Mouse (Mus musculus) C2C12 (cell line): ENCODE results near the gene Ppif. TPM values are rescaled to one million over a fixed set of nuclear protein-coding genes. Genes with fewer than 3 reads are reported as not detected.
A peak's percentile ranks its signal among the peaks of the same experiment; 100 is the strongest.

ENCODE experiments used
- H3K27me3 ChIP-seq: one replicate; pipeline ENCODE4 v1.6.1; 2011; ENCODE audit not compliant: control insufficient read depth, insufficient read depth, insufficient read length
- H3K36me3 ChIP-seq: one replicate; pipeline ENCODE4 v1.6.1; 2011; ENCODE audit not compliant: control insufficient read depth, insufficient read depth
- H3K4me3 ChIP-seq: one replicate; pipeline ENCODE4 v1.5.1; 2011; ENCODE audit warnings: mild to moderate bottlenecking, control low read depth; ENCODE audit not compliant: poor library complexity, insufficient read depth, severe bottlenecking
- H3K79me2 ChIP-seq: one replicate; pipeline ENCODE4 v1.6.1; 2011; ENCODE audit not compliant: control insufficient read depth, insufficient read depth
- H3K79me3 ChIP-seq: one replicate; pipeline ENCODE4 v1.6.1; 2011; ENCODE audit warnings: low read depth, control low read depth
- H3ac ChIP-seq: one replicate; pipeline ENCODE3; 2011; ENCODE audit warnings: low read depth; ENCODE audit not compliant: control insufficient read depth, insufficient read length
- CEBPB ChIP-seq: IDR thresholded peaks from one replicate; pipeline ENCODE4 v1.6.1; 2011; ENCODE audit warnings: low read depth, mild to moderate bottlenecking, control low read depth, moderate library complexity
- CTCF ChIP-seq: IDR thresholded peaks from one replicate; pipeline ENCODE4 v1.5.1; 2011; ENCODE audit not compliant: control insufficient read depth, insufficient read depth, insufficient read length
- FOSL1 ChIP-seq: IDR thresholded peaks from one replicate; pipeline ENCODE4 v1.8.0; 2011; ENCODE audit warnings: mild to moderate bottlenecking, low read length; ENCODE audit not compliant: poor library complexity, insufficient read depth, severe bottlenecking
- MAX ChIP-seq: IDR thresholded peaks from one replicate; pipeline ENCODE4 v1.6.1; 2011; ENCODE audit warnings: mild to moderate bottlenecking, control low read depth
- MYOD1 ChIP-seq: IDR thresholded peaks from one replicate; pipeline ENCODE4 v1.6.1; 2011; ENCODE audit warnings: low read depth; ENCODE audit not compliant: control insufficient read depth, insufficient read length
- MYOG ChIP-seq: IDR thresholded peaks from one replicate; pipeline ENCODE4 v1.6.1; 2011; ENCODE audit not compliant: control insufficient read depth, insufficient read length; ENCODE audit errors: extremely low read depth
- USF1 ChIP-seq: IDR thresholded peaks from one replicate; pipeline ENCODE4 v1.6.1; 2011; ENCODE audit warnings: low read depth, mild to moderate bottlenecking, control low read depth, moderate library complexity
- long read RNA-seq, 2 experiments: library from polyadenylated mRNA; unstranded; transcript quantifications; one replicate each; pipeline ENCODE4 v2.0.0; 2019 to 2020
- polyA plus RNA-seq: library from polyadenylated mRNA; unstranded; fragments of >200 nt; fragmentation: generic; extraction: Trizol; gene quantifications from one replicate; pipeline ENCODE4 v1.2.1, GENCODE M21; 2012; ENCODE audit warnings: missing spikeins

The Ppif gene
- 21.4 TPM for polyA plus RNA-seq
- long read RNA-seq, experiment 1, transcript Ppif-201 (6 exons, 1,549 nt) = major isoform, 7 of 9 reads
- long read RNA-seq, experiment 1, partial matches to known transcripts = 1 of 9 reads
- long read RNA-seq, experiment 1, other reads (novel, unspliced or antisense) = 1 of 9 reads
- long read RNA-seq, experiment 2, transcript Ppif-201 (6 exons, 1,549 nt) = major isoform, 67 of 85 reads
- long read RNA-seq, experiment 2, partial matches to known transcripts = 4 of 85 reads
- long read RNA-seq, experiment 2, other reads (novel, unspliced or antisense) = 13 of 85 reads

- Histone ChIP-seq H3K79me2 (peaks cover 29% of the 10 kb centered on the region), H3ac (peak within 1 kb of the TSS; percentile 77), H3K4me3 (peak within 1 kb of the TSS; percentile 90), H3K79me3 (peaks cover 16% of the 10 kb centered on the region), H3K36me3 (peaks cover 26% of the 10 kb centered on the region), H3K27me3 (no peaks in the 10 kb centered on the region)
- TF ChIP-seq CTCF (peak; percentile 98), MAX (peak; percentile 69), MYOG (no peak), USF1 (no peak), CEBPB (no peak), FOSL1 (no peak), MYOD1 (no peak)
Measured at GRCm38 (mm10) chr14:25693888-25694568, at the start of gene Ppif. Gene Ppif (plus strand): TSS chr14:25694154.

GRCm38 (mm10) chr14:25645717-25646116 is 48.2 kb upstream of the Ppif start:
- no peaks in the 10 kb centered on the region for H3K27me3 ChIP-seq
- H3K79me3 ChIP-seq = no peaks in the 10 kb centered on the region
- no peak for TF ChIP-seq CEBPB
- TF ChIP-seq FOSL1 = no peak
- TF ChIP-seq MAX = no peak
- TF ChIP-seq CTCF = no peak
- TF ChIP-seq MYOD1 = no peak
- no peak for TF ChIP-seq MYOG
- TF ChIP-seq USF1 = no peak
- H3K4me3 ChIP-seq = no peak overlapping the region
- H3ac ChIP-seq = no peak overlapping the region
- peaks cover 8% of the 10 kb centered on the region for H3K79me2 ChIP-seq
- H3K36me3 ChIP-seq = peaks cover 58% of the 10 kb centered on the region

DNA sequence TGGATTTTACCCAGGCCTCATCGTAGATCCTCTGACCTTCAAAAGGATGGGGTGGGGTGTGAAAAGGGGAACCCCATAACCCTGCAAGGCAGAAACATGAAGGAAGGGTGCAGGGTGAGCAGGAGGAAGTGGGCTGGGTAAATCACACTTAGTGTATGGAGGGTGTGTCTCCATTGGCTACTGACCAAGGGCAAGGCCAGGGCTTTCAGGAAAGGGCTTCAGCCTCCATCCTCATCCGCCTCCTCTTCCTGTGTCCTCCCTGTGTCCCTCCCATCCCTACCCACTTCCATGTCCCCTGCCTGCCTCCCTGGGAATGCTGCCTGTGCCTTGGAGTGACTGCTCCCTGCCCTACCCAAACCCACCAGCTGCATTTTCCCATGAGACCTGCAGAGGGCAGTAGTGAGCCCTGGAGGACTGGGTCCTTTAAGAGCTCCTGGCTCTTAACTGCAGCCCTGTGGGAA is 47.8 kb upstream of the Ppif start:
- no peaks in the 10 kb centered on the region for H3K27me3 ChIP-seq
- peaks cover 58% of the 10 kb centered on the region for H3K36me3 ChIP-seq
- H3ac ChIP-seq = no peak overlapping the region
- TF ChIP-seq CTCF = peak; percentile 50
- no peak for TF ChIP-seq FOSL1
- H3K79me2 ChIP-seq = peaks cover 3% of the 10 kb centered on the region
- H3K4me3 ChIP-seq = no peak overlapping the region
- H3K79me3 ChIP-seq = no peaks in the 10 kb centered on the region

GRCm38 (mm10) chr14:25651131-25651530 is 42.8 kb upstream of the Ppif start:
- Histone ChIP-seq H3K79me2 (no peaks in the 10 kb centered on the region), H3K79me3 (no peaks in the 10 kb centered on the region), H3K36me3 (peaks cover 80% of the 10 kb centered on the region), H3ac (no peak overlapping the region), H3K4me3 (no peak overlapping the region), H3K27me3 (no peaks in the 10 kb centered on the region)
- TF ChIP-seq CTCF (no peak), USF1 (no peak), MYOG (no peak), FOSL1 (no peak)

GRCm38 (mm10) chr14:25651905-25652304 is 42.0 kb upstream of the Ppif start:
- no peak overlapping the region for H3K4me3 ChIP-seq
- H3K36me3 ChIP-seq = peaks cover 82% of the 10 kb centered on the region
- no peaks in the 10 kb centered on the region for H3K79me3 ChIP-seq
- no peaks in the 10 kb centered on the region for H3K27me3 ChIP-seq
- TF ChIP-seq USF1 (no peak), CEBPB (no peak), MYOG (no peak), MYOD1 (no peak), CTCF (no peak), FOSL1 (no peak), MAX (no peak)
- H3ac ChIP-seq = no peak overlapping the region
- no peaks in the 10 kb centered on the region for H3K79me2 ChIP-seq
